Mouse (Mus musculus): Measurements from ENCODE around the gene Tox2. TPM values are rescaled to one million over a fixed set of nuclear protein-coding genes. Genes with fewer than 3 reads are reported as not detected.

The Tox2 gene
- polyA plus RNA-seq, 1 experiment from 2014 or later = 32.2 TPM

- Histone ChIP-seq H3K4me1 (replicated peaks) (peaks cover 44% of the 10 kb centered on the region), H3K4me3 (no peak overlapping the region), H3K27ac (replicated peaks) (no peak overlapping the region), H3K9me3 (no peaks in the 10 kb centered on the region), H3K9ac (no peak overlapping the region), H3K27me3 (peaks cover 15% of the 10 kb centered on the region), H3K36me3 (no peaks in the 10 kb centered on the region), H3K4me2 (no peak overlapping the region)
- 94% methylated on average over 2 of the region's 2 CpGs for WGBS
- no peak for ATAC-seq (ENCODE audit: low FRiP score, low read depth)
Measured at GRCm38 (mm10) chr2:163207315-163207714, 4.4 kb downstream of the Tox2 start.

GRCm38 (mm10) chr2:163209139-163209538, 6.2 kb downstream of the Tox2 start:
- H3K4me3 ChIP-seq = no peak overlapping the region
- H3K9me3 ChIP-seq = no peaks in the 10 kb centered on the region
- WGBS = 76% methylated on average over 8 of the region's 8 CpGs
- H3K9ac ChIP-seq = no peak overlapping the region
- no peaks in the 10 kb centered on the region for H3K36me3 ChIP-seq
- H3K4me2 ChIP-seq = no peak overlapping the region
- no peak for ATAC-seq (ENCODE audit: low FRiP score, low read depth)
- H3K27me3 ChIP-seq = peaks cover 4% of the 10 kb centered on the region
- peaks cover 27% of the 10 kb centered on the region for H3K4me1 ChIP-seq (replicated peaks)
- H3K27ac ChIP-seq (replicated peaks) = no peak overlapping the region

DNA sequence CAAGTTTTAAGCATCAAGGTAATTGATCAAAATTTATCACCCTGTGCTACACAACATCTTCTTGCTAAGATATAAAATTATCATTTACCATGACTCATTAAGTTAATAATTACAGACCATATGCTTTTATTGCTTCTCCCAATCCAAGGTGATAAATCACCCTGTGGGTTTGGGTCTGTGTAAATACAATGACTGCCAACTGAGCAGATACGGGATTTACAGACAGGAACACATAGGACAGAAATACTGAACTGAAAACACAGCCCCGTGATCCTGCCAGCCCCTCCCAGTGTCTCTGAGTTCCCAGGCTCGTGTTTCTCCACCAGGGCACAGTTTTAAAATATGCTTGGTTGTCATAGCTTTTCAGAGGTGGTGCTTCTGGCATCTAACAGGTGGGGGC, 10.2 kb downstream of the Tox2 start:
- Histone ChIP-seq H3K27me3 (0 out of 2 replicates have a peak, but pooled peaks cover 6% of the 10 kb centered on the region), H3K4me2 (no peak overlapping the region), H3K27ac (replicated peaks) (no peak overlapping the region), H3K36me3 (no peaks in the 10 kb centered on the region), H3K9me3 (no peaks in the 10 kb centered on the region), H3K4me1 (replicated peaks) (peaks cover 5% of the 10 kb centered on the region; the same call in 1 of the 2 replicates), H3K9ac (no peak overlapping the region), H3K4me3 (no peak overlapping the region)
- 41% methylated on average over 3 of the region's 3 CpGs for WGBS
- no peak for ATAC-seq (ENCODE audit: low FRiP score, low read depth)

DNA sequence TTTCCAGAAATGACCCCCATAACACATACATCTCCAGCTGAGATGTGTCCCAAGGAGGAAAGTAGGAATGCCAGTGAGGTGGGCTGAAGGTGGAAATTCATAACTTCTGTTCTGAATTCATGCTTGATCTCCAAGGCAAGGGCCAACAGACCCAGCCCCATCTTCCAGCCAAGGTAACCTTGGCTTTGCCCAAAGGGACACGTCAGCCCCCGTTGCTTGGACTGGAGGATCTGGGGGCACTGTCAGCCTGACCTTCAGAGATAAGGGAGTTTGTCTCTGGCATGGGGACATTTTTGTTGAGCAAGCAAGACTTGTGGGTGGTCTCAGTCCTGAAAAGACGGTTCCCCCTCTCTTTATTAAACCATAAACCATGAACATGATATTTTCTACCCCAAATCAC, 15.2 kb downstream of the Tox2 start:
- Histone ChIP-seq H3K9ac (no peak overlapping the region), H3K4me2 (no peak overlapping the region), H3K4me1 (replicated peaks) (peaks cover 11% of the 10 kb centered on the region), H3K9me3 (no peaks in the 10 kb centered on the region), H3K27ac (replicated peaks) (no peak overlapping the region), H3K4me3 (no peak overlapping the region), H3K36me3 (no peaks in the 10 kb centered on the region), H3K27me3 (0 out of 2 replicates have a peak, but pooled peaks cover 2% of the 10 kb centered on the region)
- no peak for ATAC-seq (ENCODE audit: low FRiP score, low read depth)
- 88% methylated on average over 3 of the region's 3 CpGs for WGBS

GRCm38 (mm10) chr2:163218571-163218970, 15.6 kb downstream of the Tox2 start:
- 0 out of 2 replicates have a peak, but pooled peaks cover 2% of the 10 kb centered on the region for H3K27me3 ChIP-seq
- H3K27ac ChIP-seq (replicated peaks) = no peak overlapping the region
- H3K4me3 ChIP-seq = no peak overlapping the region
- 59% methylated on average over 7 of the region's 7 CpGs for WGBS
- H3K36me3 ChIP-seq = no peaks in the 10 kb centered on the region
- no peak overlapping the region for H3K9ac ChIP-seq
- H3K4me1 ChIP-seq (replicated peaks) = peaks cover 11% of the 10 kb centered on the region
- no peak for ATAC-seq (ENCODE audit: low FRiP score, low read depth)
- no peak overlapping the region for H3K4me2 ChIP-seq
- H3K9me3 ChIP-seq = no peaks in the 10 kb centered on the region

GRCm38 (mm10) chr2:163219447-163219846, 16.5 kb downstream of the Tox2 start:
- Histone ChIP-seq H3K4me2 (no peak overlapping the region), H3K9ac (no peak overlapping the region), H3K27ac (replicated peaks) (no peak overlapping the region), H3K36me3 (no peaks in the 10 kb centered on the region), H3K27me3 (0 out of 2 replicates have a peak, but pooled peaks cover 2% of the 10 kb centered on the region), H3K4me3 (no peak overlapping the region), H3K4me1 (replicated peaks) (peaks cover 11% of the 10 kb centered on the region), H3K9me3 (no peaks in the 10 kb centered on the region)
- 45% methylated on average over 5 of the region's 5 CpGs for WGBS
- ATAC-seq (ENCODE audit: low FRiP score, low read depth) = no peak

DNA sequence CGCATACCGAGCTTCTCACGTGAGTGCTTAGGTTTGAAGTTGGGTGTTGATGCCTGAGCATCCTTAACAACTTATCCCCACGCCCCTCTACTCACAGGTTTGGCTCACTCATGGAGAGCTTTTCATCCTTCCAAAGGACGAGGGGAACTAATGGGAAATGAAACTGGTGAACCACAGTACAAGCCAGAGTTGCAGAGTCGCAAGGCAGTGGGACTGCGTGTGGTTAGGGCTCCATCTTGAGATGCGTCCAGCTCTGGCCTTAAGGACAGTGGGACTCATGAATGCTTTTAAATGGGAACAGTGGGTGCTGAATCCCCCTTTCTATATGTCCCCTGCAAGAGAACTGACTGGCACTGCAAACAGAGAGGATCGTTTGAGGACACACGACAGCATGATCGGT, 17.8 kb downstream of the Tox2 start:
- 92% methylated on average over 11 of the region's 11 CpGs for WGBS
- H3K4me1 ChIP-seq (replicated peaks) = peaks cover 18% of the 10 kb centered on the region
- H3K36me3 ChIP-seq = no peaks in the 10 kb centered on the region
- no peak overlapping the region for H3K4me3 ChIP-seq
- H3K9ac ChIP-seq = no peak overlapping the region
- H3K27me3 ChIP-seq = 0 out of 2 replicates have a peak, but pooled peaks cover 2% of the 10 kb centered on the region
- H3K9me3 ChIP-seq = no peaks in the 10 kb centered on the region
- no peak for ATAC-seq (ENCODE audit: low FRiP score, low read depth)
- no peak overlapping the region for H3K4me2 ChIP-seq
- no peak overlapping the region for H3K27ac ChIP-seq (replicated peaks)

GRCm38 (mm10) chr2:163225302-163225701, 22.4 kb downstream of the Tox2 start:
- H3K4me3 ChIP-seq = no peak overlapping the region

DNA sequence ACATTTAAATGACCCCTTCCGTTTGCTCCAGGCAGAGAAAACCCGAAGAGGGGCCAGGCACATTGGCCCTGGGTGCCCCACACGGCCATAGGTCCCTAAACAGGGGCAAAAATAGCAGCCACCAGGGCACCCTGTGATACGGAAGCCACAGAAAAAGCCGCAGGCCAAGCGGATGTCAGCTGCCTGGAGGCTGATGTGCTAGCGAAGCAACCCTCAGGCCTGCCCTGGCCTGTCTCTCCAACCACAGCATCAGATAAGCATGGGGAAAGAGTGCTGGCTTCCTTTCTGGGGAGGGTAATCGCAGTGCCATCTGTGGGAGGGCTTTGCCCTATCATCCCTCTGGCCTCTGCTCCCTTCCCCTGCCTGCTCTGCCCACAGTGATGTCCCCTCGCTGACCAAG, 26.1 kb downstream of the Tox2 start:
- H3K9ac ChIP-seq = no peak overlapping the region
- peaks cover 55% of the 10 kb centered on the region for H3K4me1 ChIP-seq (replicated peaks)
- no peak overlapping the region for H3K27ac ChIP-seq (replicated peaks)
- no peak overlapping the region for H3K4me3 ChIP-seq
- no peak for ATAC-seq (ENCODE audit: low FRiP score, low read depth)
- WGBS = 84% methylated on average over 9 of the region's 9 CpGs
- H3K36me3 ChIP-seq = no peaks in the 10 kb centered on the region
- H3K27me3 ChIP-seq = peaks cover 5% of the 10 kb centered on the region; the same call in 1 of the 2 replicates
- no peak overlapping the region for H3K4me2 ChIP-seq
- H3K9me3 ChIP-seq = no peaks in the 10 kb centered on the region

More at GRCm38 (mm10) chr2:163225302-163225701, 22.4 kb downstream of the Tox2 start:
- Histone ChIP-seq H3K4me2 (peak overlapping the region; percentile 25), H3K9me3 (no peaks in the 10 kb centered on the region), H3K27ac (replicated peaks) (peak overlapping the region; percentile 75), H3K36me3 (no peaks in the 10 kb centered on the region), H3K27me3 (no peaks in the 10 kb centered on the region), H3K9ac (no peak overlapping the region; the same call in 1 of the 2 replicates), H3K4me1 (replicated peaks) (peaks cover 36% of the 10 kb centered on the region)
- WGBS = 60% methylated on average over 15 of the region's 15 CpGs
- ATAC-seq (ENCODE audit: low FRiP score, low read depth) = no peak

GRCm38 (mm10) chr2:163231781-163232534, 29.0 kb downstream of the Tox2 start:
- Histone ChIP-seq H3K9me3 (no peaks in the 10 kb centered on the region), H3K4me3 (no peak overlapping the region), H3K9ac (no peak overlapping the region), H3K4me2 (no peak overlapping the region), H3K4me1 (replicated peaks) (peaks cover 39% of the 10 kb centered on the region), H3K27ac (replicated peaks) (no peak overlapping the region), H3K27me3 (peaks cover 7% of the 10 kb centered on the region; the same call in 1 of the 2 replicates), H3K36me3 (no peaks in the 10 kb centered on the region)
- 66% methylated on average over 13 of the region's 13 CpGs for WGBS
- no peak for ATAC-seq (ENCODE audit: low FRiP score, low read depth)

GRCm38 (mm10) chr2:163233666-163234065, 30.7 kb downstream of the Tox2 start:
- Histone ChIP-seq H3K4me1 (replicated peaks) (peaks cover 37% of the 10 kb centered on the region), H3K36me3 (no peaks in the 10 kb centered on the region), H3K4me3 (no peak overlapping the region), H3K9ac (no peak overlapping the region), H3K27ac (replicated peaks) (no peak overlapping the region), H3K9me3 (no peaks in the 10 kb centered on the region), H3K27me3 (peaks cover 7% of the 10 kb centered on the region; the same call in 1 of the 2 replicates), H3K4me2 (no peak overlapping the region)
- WGBS = 80% methylated on average over 9 of the region's 9 CpGs
- ATAC-seq (ENCODE audit: low FRiP score, low read depth) = no peak

DNA sequence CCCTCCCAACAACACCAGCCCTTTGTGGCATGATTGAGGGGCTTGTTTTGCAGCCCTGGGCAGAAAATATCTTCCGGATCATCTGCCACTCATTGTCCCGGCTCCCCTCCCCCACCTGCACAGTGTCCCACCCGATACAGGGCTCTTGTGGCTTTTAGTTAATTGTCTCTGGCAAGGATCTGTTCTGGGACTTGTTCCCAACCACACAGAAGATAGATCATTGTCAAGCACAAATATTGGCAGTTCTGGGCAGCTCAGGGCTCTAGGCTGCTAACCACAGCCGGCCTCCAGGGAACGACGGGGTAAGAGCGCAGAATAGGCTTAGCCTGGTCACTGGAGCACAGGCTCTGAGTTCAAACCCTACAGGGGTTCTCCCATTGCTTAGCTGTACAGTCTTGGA, 33.1 kb downstream of the Tox2 start:
- Histone ChIP-seq H3K4me3 (no peak overlapping the region), H3K27ac (replicated peaks) (no peak overlapping the region), H3K4me2 (no peak overlapping the region), H3K36me3 (no peaks in the 10 kb centered on the region), H3K9me3 (no peaks in the 10 kb centered on the region), H3K4me1 (replicated peaks) (peaks cover 48% of the 10 kb centered on the region), H3K9ac (no peak overlapping the region), H3K27me3 (peaks cover 9% of the 10 kb centered on the region; the same call in 1 of the 2 replicates)
- peak; percentile 28; the same call in 1 of the 2 replicates for ATAC-seq (ENCODE audit: low FRiP score, low read depth)
- 16% methylated on average over 7 of the region's 7 CpGs for WGBS

All from hindbrain, embryonic 15.5 days (tissue).